Mouse (Mus musculus) liver, embryonic 15.5 days (tissue): Measurements from ENCODE around the gene Cidec. TPM values are rescaled to one million over a fixed set of nuclear protein-coding genes. Genes with fewer than 3 reads are reported as not detected.

Source experiments
- ATAC-seq: fragments of 200-750 bp; cut with Nextera tagmentation; 2 replicates; pipeline ENCODE4 v1.8.0; 2017; ENCODE audit warnings: moderate number of reproducible peaks, mild to moderate bottlenecking, moderate library complexity; ENCODE audit not compliant: insufficient read depth
- H3K27ac ChIP-seq: fragments of 300-500 bp; sonication (generic); replicated peaks from 2 replicates; pipeline ENCODE4 v1.5.1; 2015; ENCODE audit warnings: mild to moderate bottlenecking, inconsistent platforms
- H3K27me3 ChIP-seq: fragments of 300-500 bp; sonication (generic); 2 replicates; pipeline ENCODE4 v1.6.1; 2015; ENCODE audit warnings: mild to moderate bottlenecking, inconsistent platforms
- H3K36me3 ChIP-seq: fragments of 300-500 bp; sonication (generic); replicated peaks from 2 replicates; pipeline ENCODE4 v1.6.1; 2015; ENCODE audit warnings: moderate library complexity, mild to moderate bottlenecking, inconsistent platforms
- H3K4me1 ChIP-seq: fragments of 300-500 bp; sonication (generic); replicated peaks from 2 replicates; pipeline ENCODE4 v1.6.1; 2015; ENCODE audit warnings: inconsistent platforms
- H3K4me2 ChIP-seq: fragments of 300-500 bp; sonication (generic); 2 replicates; pipeline ENCODE4 v1.6.1; 2015; ENCODE audit warnings: moderate library complexity, mild to moderate bottlenecking, inconsistent platforms
- H3K4me3 ChIP-seq: fragments of 300-500 bp; sonication (generic); replicated peaks from 2 replicates; pipeline ENCODE4 v1.5.1; 2015; ENCODE audit warnings: mild to moderate bottlenecking, inconsistent platforms
- H3K9ac ChIP-seq: fragments of 300-500 bp; sonication (generic); 2 replicates; pipeline ENCODE4 v1.6.1; 2015; ENCODE audit warnings: moderate library complexity, mild to moderate bottlenecking, inconsistent platforms
- H3K9me3 ChIP-seq: fragments of 300-500 bp; sonication (generic); replicated peaks from 2 replicates; pipeline ENCODE4 v1.6.1; 2016; ENCODE audit warnings: inconsistent platforms
- WGBS: fragments of 180-500 bp; shearing (Covaris S2); methylation state at CpG from one replicate; pipeline ENCODE4 v1.1.7; 2015; ENCODE audit warnings: mixed read lengths; ENCODE audit not compliant: insufficient replicate concordance; 5-methylcytosine and 5-hydroxymethylcytosine counted together
- polyA plus RNA-seq: library from polyadenylated mRNA; unstranded; fragments of >200 nt; fragmentation: Nextera tagmentation; extraction: Ambion mirVana; gene quantifications from 2 replicates; pipeline ENCODE4 v1.2.1, GENCODE M21; 2015

Gene Cidec
- polyA plus RNA-seq, 1 experiment from 2014 or later, result not detected

- Histone ChIP-seq H3K4me1 (0 out of 2 replicates have a peak, but pooled peaks cover 2% of the 10 kb centered on the region), H3K4me2 (no peak overlapping the region), H3K27ac (no peak overlapping the region), H3K27me3 (no peaks in the 10 kb centered on the region), H3K36me3 (no peaks in the 10 kb centered on the region), H3K9me3 (no peaks in the 10 kb centered on the region), H3K4me3 (no peak overlapping the region), H3K9ac (no peak overlapping the region)
- no peak for ATAC-seq
- WGBS, result 38% methylated on average over 3 of the region's 3 CpGs
Observed at GRCm38 (mm10) chr6:113430846-113431245, 4.7 kb downstream of the Cidec start.

GRCm38 (mm10) chr6:113429965-113430364 is 5.6 kb downstream of the Cidec start:
- Histone ChIP-seq H3K4me1 (0 out of 2 replicates have a peak, but pooled peaks cover 2% of the 10 kb centered on the region), H3K9me3 (no peaks in the 10 kb centered on the region), H3K4me2 (no peak overlapping the region), H3K27me3 (no peaks in the 10 kb centered on the region), H3K9ac (no peak overlapping the region), H3K36me3 (no peaks in the 10 kb centered on the region), H3K27ac (no peak overlapping the region), H3K4me3 (no peak overlapping the region)
- no peak for ATAC-seq
- 42% methylated on average over 3 of the region's 3 CpGs for WGBS

- Histone ChIP-seq H3K9ac (no peak overlapping the region), H3K4me1 (0 out of 2 replicates have a peak, but pooled peaks cover 2% of the 10 kb centered on the region), H3K27ac (no peak overlapping the region), H3K27me3 (no peaks in the 10 kb centered on the region), H3K4me2 (peak overlapping the region; percentile 23; the same call in 1 of the 2 replicates), H3K4me3 (no peak overlapping the region), H3K36me3 (no peaks in the 10 kb centered on the region), H3K9me3 (no peaks in the 10 kb centered on the region)
- 69% methylated on average over 16 of the region's 16 CpGs for WGBS
- peak; percentile 46 for ATAC-seq
Observed at GRCm38 (mm10) chr6:113428006-113428405, 7.6 kb downstream of the Cidec start.

- Histone ChIP-seq H3K27ac (no peak overlapping the region), H3K4me2 (no peak overlapping the region), H3K9me3 (no peaks in the 10 kb centered on the region), H3K4me3 (no peak overlapping the region), H3K27me3 (no peaks in the 10 kb centered on the region), H3K36me3 (no peaks in the 10 kb centered on the region), H3K9ac (no peak overlapping the region), H3K4me1 (0 out of 2 replicates have a peak, but pooled peaks cover 2% of the 10 kb centered on the region)
- WGBS, result 48% methylated on average over 3 of the region's 3 CpGs
- no peak for ATAC-seq
Observed at GRCm38 (mm10) chr6:113427397-113427796, 8.2 kb downstream of the Cidec start.

- Histone ChIP-seq H3K27ac (no peak overlapping the region), H3K4me2 (no peak overlapping the region), H3K27me3 (no peaks in the 10 kb centered on the region), H3K4me3 (no peak overlapping the region), H3K9ac (no peak overlapping the region), H3K4me1 (0 out of 2 replicates have a peak, but pooled peaks cover 2% of the 10 kb centered on the region), H3K36me3 (no peaks in the 10 kb centered on the region), H3K9me3 (no peaks in the 10 kb centered on the region)
- 83% methylated on average over 4 of the region's 4 CpGs for WGBS
- ATAC-seq, result no peak
Observed at GRCm38 (mm10) chr6:113426696-113427095, 8.9 kb downstream of the Cidec start.

GRCm38 (mm10) chr6:113424187-113424586 is 11.4 kb downstream of the Cidec start:
- no peak overlapping the region for H3K27ac ChIP-seq
- H3K9ac ChIP-seq, result no peak overlapping the region
- H3K4me3 ChIP-seq, result no peak overlapping the region
- no peaks in the 10 kb centered on the region for H3K9me3 ChIP-seq
- no peak overlapping the region for H3K4me2 ChIP-seq
- H3K36me3 ChIP-seq, result no peaks in the 10 kb centered on the region
- no peak for ATAC-seq
- peaks cover 8% of the 10 kb centered on the region for H3K4me1 ChIP-seq
- WGBS, result 63% methylated on average over 7 of the region's 7 CpGs
- no peaks in the 10 kb centered on the region for H3K27me3 ChIP-seq

- H3K36me3 ChIP-seq, result no peaks in the 10 kb centered on the region
- H3K27me3 ChIP-seq, result no peaks in the 10 kb centered on the region
- no peak overlapping the region for H3K27ac ChIP-seq
- peaks cover 17% of the 10 kb centered on the region for H3K4me1 ChIP-seq
- no peaks in the 10 kb centered on the region for H3K9me3 ChIP-seq
- no peak overlapping the region for H3K4me2 ChIP-seq
- WGBS, result 28% methylated on average over 4 of the region's 4 CpGs
- no peak overlapping the region for H3K4me3 ChIP-seq
- ATAC-seq, result no peak
- no peak overlapping the region for H3K9ac ChIP-seq
Observed at GRCm38 (mm10) chr6:113423000-113423399, 12.6 kb downstream of the Cidec start.

GRCm38 (mm10) chr6:113419199-113419587 is 16.4 kb downstream of the Cidec start, which contains the start of gene Rpusd3:
Rpusd3 (minus strand) TSS chr6:113419340.
- H3K27ac ChIP-seq, result peak within 1 kb of the TSS; percentile 58

GRCm38 (mm10) chr6:113418441-113419198 is 16.9 kb downstream of the Cidec start:
- H3K4me2 ChIP-seq, result peak overlapping the region; percentile 88
- H3K4me3 ChIP-seq, result peak overlapping the region; percentile 72
- H3K27me3 ChIP-seq, result no peaks in the 10 kb centered on the region
- 0 out of 2 replicates have a peak, but pooled peaks cover 6% of the 10 kb centered on the region for H3K36me3 ChIP-seq
- H3K27ac ChIP-seq, result peak overlapping the region; percentile 58
- H3K4me1 ChIP-seq, result peaks cover 27% of the 10 kb centered on the region
- peak; percentile 64 for ATAC-seq
- WGBS, result 10% methylated on average over 16 of the region's 16 CpGs
- H3K9me3 ChIP-seq, result no peaks in the 10 kb centered on the region
- peak overlapping the region; percentile 74 for H3K9ac ChIP-seq

More at GRCm38 (mm10) chr6:113419199-113419587, 16.4 kb downstream of the Cidec start, which contains the start of gene Rpusd3:
- Histone ChIP-seq H3K4me3 (peak within 1 kb of the TSS; percentile 72), H3K27me3 (no peaks in the 10 kb centered on the region), H3K36me3 (0 out of 2 replicates have a peak, but pooled peaks cover 6% of the 10 kb centered on the region), H3K9me3 (no peaks in the 10 kb centered on the region), H3K4me2 (peak within 1 kb of the TSS; percentile 88), H3K9ac (peak within 1 kb of the TSS; percentile 74), H3K4me1 (peaks cover 27% of the 10 kb centered on the region)
- ATAC-seq, result peak; percentile 97
- WGBS, result under 1% methylated on average over 25 of the region's 25 CpGs

- Histone ChIP-seq H3K4me2 (no peak overlapping the region), H3K4me3 (no peak overlapping the region), H3K9me3 (no peaks in the 10 kb centered on the region), H3K27me3 (no peaks in the 10 kb centered on the region), H3K4me1 (peaks cover 27% of the 10 kb centered on the region), H3K36me3 (0 out of 2 replicates have a peak, but pooled peaks cover 6% of the 10 kb centered on the region), H3K27ac (no peak overlapping the region), H3K9ac (no peak overlapping the region)
- WGBS, result 77% methylated on average over 5 of the region's 5 CpGs
- ATAC-seq, result no peak
Observed at GRCm38 (mm10) chr6:113416416-113416815, 19.1 kb downstream of the Cidec start.

GRCm38 (mm10) chr6:113410001-113410400 is 25.6 kb downstream of the Cidec start:
- WGBS, result 64% methylated on average over 1 of the region's 1 CpGs
- H3K27me3 ChIP-seq, result no peaks in the 10 kb centered on the region

More at GRCm38 (mm10) chr6:113410001-113410400, 25.6 kb downstream of the Cidec start:
- no peak overlapping the region for H3K27ac ChIP-seq
- H3K4me2 ChIP-seq, result no peak overlapping the region
- H3K4me3 ChIP-seq, result no peak overlapping the region
- no peaks in the 10 kb centered on the region for H3K9me3 ChIP-seq
- no peak for ATAC-seq
- H3K9ac ChIP-seq, result no peak overlapping the region
- H3K4me1 ChIP-seq, result 0 out of 2 replicates have a peak, but pooled peaks cover 1% of the 10 kb centered on the region
- no peaks in the 10 kb centered on the region for H3K36me3 ChIP-seq
